Mouse (Mus musculus) lung, postnatal 0 days (tissue): ENCODE results near the gene Aim2. TPM values are rescaled to one million over a fixed set of nuclear protein-coding genes. Genes with fewer than 3 reads are reported as not detected.

ENCODE experiments used
- ATAC-seq: fragments of 200-750 bp; cut with Nextera tagmentation; 2 replicates; pipeline ENCODE4 v1.8.0; 2017; ENCODE audit warnings: moderate library complexity
- DNase-seq: peaks from one replicate; pipeline ENCODE4 v3.0.0-alpha.2; 2016; ENCODE audit warnings: low spot score
- H3K27ac ChIP-seq: fragments of 300-500 bp; sonication (generic); 2 replicates; pipeline ENCODE4 v1.5.1; 2014; ENCODE audit warnings: antibody characterized with exemption, mild to moderate bottlenecking, low read length, mixed read lengths
- H3K27me3 ChIP-seq: fragments of 300-500 bp; sonication (generic); replicated peaks from 2 replicates; pipeline ENCODE4 v1.6.1; 2014; ENCODE audit warnings: low read length, mixed read lengths; ENCODE audit not compliant: insufficient read depth
- H3K36me3 ChIP-seq: fragments of 300-500 bp; sonication (generic); 2 replicates; pipeline ENCODE4 v1.6.1; 2014; ENCODE audit warnings: low read length, mixed read lengths; ENCODE audit not compliant: insufficient read depth
- H3K4me1 ChIP-seq: fragments of 300-500 bp; sonication (generic); 2 replicates; pipeline ENCODE4 v1.6.1; 2014; ENCODE audit warnings: antibody characterized with exemption, low read depth, low read length, mixed read lengths; ENCODE audit not compliant: insufficient read depth
- H3K4me2 ChIP-seq: fragments of 300-500 bp; sonication (generic); replicated peaks from 2 replicates; pipeline ENCODE4 v1.6.1; 2014; ENCODE audit warnings: low read depth, mild to moderate bottlenecking, low read length, moderate library complexity, mixed read lengths
- H3K4me3 ChIP-seq: fragments of 300-500 bp; sonication (generic); 2 replicates; pipeline ENCODE4 v1.5.1; 2014; ENCODE audit warnings: low read depth, low read length
- H3K9ac ChIP-seq: fragments of 300-500 bp; sonication (generic); replicated peaks from 2 replicates; pipeline ENCODE4 v1.6.1; 2014; ENCODE audit warnings: low read depth, mild to moderate bottlenecking
- H3K9me3 ChIP-seq: fragments of 300-500 bp; sonication (generic); 2 replicates; pipeline ENCODE4 v1.6.1; 2016; ENCODE audit warnings: low read length, mixed read lengths
- CTCF ChIP-seq: IDR thresholded peaks from 2 replicates; pipeline ENCODE4 v1.5.1; 2016; ENCODE audit warnings: antibody characterized with exemption, mild to moderate bottlenecking
- EP300 ChIP-seq: IDR thresholded peaks from 2 replicates; pipeline ENCODE4 v1.6.1; 2016; ENCODE audit warnings: antibody characterized with exemption, mild to moderate bottlenecking, control low read depth
- WGBS: fragments of 180-500 bp; shearing (Covaris S2); extraction: QIAGEN DNeasy Blood & Tissue Kit; methylation state at CpG from one replicate; pipeline ENCODE4 v1.1.7; 2014; 5-methylcytosine and 5-hydroxymethylcytosine counted together
- polyA plus RNA-seq: library from polyadenylated mRNA; unstranded; fragments of >200 nt; fragmentation: Nextera tagmentation; extraction: Ambion mirVana; gene quantifications from 2 replicates; pipeline ENCODE4 v1.2.1, GENCODE M21; 2015

Gene Aim2
- polyA plus RNA-seq, 1 experiment from 2014 or later, result 3.4 TPM

DNA sequence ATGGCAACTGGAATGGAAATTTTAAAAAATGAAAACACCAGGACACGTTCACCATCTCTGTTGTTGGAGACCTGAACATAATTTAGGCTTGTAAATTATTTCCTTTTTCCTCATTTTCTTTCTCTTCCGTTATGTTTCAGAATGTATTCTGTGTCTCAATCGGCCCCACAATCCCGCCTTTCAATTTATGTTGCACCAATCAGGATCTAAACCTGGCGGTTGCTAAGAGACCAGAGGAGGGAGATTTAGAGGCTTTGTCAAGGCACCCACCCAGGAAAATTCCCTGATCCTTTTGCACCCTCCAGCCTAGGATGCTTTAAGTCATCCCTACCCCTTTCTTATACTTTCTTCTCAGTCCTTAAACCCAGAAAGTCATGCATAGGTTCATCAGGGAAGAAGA, 20.9 kb upstream of the Aim2 start:
- Histone ChIP-seq H3K27ac (no peak overlapping the region), H3K4me2 (no peak overlapping the region), H3K27me3 (no peaks in the 10 kb centered on the region), H3K4me3 (no peak overlapping the region), H3K9ac (no peak overlapping the region), H3K4me1 (no peaks in the 10 kb centered on the region), H3K36me3 (no peaks in the 10 kb centered on the region), H3K9me3 (no peaks in the 10 kb centered on the region)
- ATAC-seq, result no peak
- TF ChIP-seq EP300 (no peak), CTCF (no peak)
- 70% methylated on average over 5 of the region's 5 CpGs for WGBS
- DNase-seq, result no peak

DNA sequence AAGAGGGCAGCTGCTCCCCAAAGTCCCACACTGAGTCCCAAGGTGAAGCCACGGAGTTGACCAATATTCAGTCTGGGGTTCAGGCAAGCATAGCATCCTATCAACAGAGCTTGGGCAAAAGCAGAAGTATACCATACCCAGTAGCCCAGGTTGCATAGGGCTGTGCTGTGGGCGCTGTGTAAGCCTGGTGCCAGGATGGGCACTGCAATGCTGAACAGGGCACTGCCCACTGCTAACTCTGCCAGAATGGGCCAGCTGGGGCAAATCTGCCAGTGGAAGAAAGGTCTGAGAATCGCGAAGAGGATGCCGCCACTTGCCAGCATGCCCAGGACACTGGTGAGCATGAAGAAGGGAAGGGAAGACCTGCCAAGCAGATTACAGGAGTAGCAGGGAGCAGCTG, 18.3 kb upstream of the Aim2 start:
- Histone ChIP-seq H3K27ac (no peak overlapping the region), H3K36me3 (no peaks in the 10 kb centered on the region), H3K9ac (no peak overlapping the region), H3K4me2 (no peak overlapping the region), H3K4me3 (no peak overlapping the region), H3K9me3 (no peaks in the 10 kb centered on the region), H3K4me1 (no peaks in the 10 kb centered on the region), H3K27me3 (no peaks in the 10 kb centered on the region)
- ATAC-seq (no peak), DNase-seq (no peak)
- 83% methylated on average over 5 of the region's 5 CpGs for WGBS
- TF ChIP-seq CTCF (no peak), EP300 (no peak)

DNA sequence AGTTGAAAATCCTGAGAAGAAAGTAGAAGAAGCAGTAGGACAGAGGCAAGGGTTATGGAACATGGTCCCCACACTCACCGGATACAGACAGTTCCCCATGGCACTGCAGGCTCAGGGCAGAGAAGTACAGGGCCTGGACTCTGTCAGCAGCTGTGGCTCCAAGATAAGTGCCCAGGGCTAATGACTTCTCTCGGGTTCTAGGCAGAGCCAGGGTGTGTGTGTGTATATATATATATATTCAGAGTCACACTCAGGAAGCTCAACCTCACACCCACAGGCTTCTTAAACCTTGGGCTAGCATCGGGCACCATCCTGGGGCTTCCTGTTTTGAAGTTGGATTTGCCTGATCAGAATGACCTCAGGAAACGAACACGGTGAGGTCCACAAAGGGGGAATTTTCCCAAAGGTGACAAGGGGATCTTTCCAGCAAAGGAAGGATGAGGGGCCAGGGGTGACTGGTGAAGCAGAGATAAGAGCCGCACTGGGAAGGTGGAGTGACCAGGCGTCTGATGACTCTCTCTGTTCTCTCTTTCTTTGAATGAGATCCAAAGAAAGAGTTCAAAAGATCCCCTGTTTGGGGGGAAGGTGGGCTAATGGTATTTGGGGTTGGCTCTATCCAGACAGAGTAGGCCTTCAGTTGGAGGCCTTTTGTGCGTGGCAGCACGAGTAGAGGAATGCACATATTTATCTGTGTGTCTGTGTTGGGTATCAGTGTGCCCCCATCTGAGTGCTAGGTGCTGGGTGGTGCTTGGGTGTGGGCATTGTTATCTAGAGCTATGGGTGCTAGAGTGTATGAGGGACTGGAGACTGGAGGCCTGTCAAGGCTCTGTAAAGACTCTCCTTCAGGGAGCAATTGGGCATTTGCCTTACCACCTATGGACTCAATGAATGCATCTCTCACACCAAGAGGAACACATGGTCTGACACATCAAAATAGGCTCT, 17.1 kb upstream of the Aim2 start, which contains the start of gene Ackr1:
Gene Ackr1, minus strand, starts transcription at position 439 of the 942 bp plus-strand sequence.
- H3K36me3 ChIP-seq, result no peaks in the 10 kb centered on the region
- H3K9ac ChIP-seq, result no peak within 1 kb of the TSS
- no peaks in the 10 kb centered on the region for H3K27me3 ChIP-seq
- TF ChIP-seq CTCF (no peak), EP300 (no peak)
- no peaks in the 10 kb centered on the region for H3K9me3 ChIP-seq
- WGBS, result 33% methylated on average over 9 of the region's 9 CpGs
- no peaks in the 10 kb centered on the region for H3K4me1 ChIP-seq
- no peak within 1 kb of the TSS for H3K4me2 ChIP-seq
- DNase-seq (no peak), ATAC-seq (peak; percentile 46)
- no peak within 1 kb of the TSS for H3K4me3 ChIP-seq
- no peak within 1 kb of the TSS for H3K27ac ChIP-seq

DNA sequence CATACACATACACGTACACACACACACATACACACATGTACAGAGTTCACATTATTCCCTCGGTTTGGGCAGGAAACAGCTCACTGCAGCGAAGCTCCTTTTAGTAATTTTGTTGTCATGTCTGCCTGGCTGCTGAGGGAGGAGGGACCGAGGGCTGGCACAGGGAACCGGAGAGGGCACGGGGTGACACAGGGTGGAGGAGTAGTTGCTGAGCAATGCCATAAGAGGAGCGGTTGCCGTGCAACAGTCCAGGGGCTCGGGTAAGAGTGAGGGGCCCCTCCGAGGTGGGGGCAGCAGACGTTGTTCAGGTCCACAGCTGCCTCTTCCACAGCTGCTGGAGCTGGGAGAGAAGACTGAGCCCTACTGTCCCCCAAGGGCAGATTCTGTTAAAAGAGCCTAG, 14.8 kb upstream of the Aim2 start:
- no peak overlapping the region for H3K9ac ChIP-seq
- H3K4me3 ChIP-seq, result no peak overlapping the region
- 36% methylated on average over 11 of the region's 11 CpGs for WGBS
- H3K4me2 ChIP-seq, result no peak overlapping the region
- DNase-seq (no peak), ATAC-seq (no peak)
- TF ChIP-seq EP300 (no peak), CTCF (no peak)
- no peaks in the 10 kb centered on the region for H3K4me1 ChIP-seq
- no peaks in the 10 kb centered on the region for H3K27me3 ChIP-seq
- H3K27ac ChIP-seq, result no peak overlapping the region
- no peaks in the 10 kb centered on the region for H3K9me3 ChIP-seq
- H3K36me3 ChIP-seq, result no peaks in the 10 kb centered on the region

DNA sequence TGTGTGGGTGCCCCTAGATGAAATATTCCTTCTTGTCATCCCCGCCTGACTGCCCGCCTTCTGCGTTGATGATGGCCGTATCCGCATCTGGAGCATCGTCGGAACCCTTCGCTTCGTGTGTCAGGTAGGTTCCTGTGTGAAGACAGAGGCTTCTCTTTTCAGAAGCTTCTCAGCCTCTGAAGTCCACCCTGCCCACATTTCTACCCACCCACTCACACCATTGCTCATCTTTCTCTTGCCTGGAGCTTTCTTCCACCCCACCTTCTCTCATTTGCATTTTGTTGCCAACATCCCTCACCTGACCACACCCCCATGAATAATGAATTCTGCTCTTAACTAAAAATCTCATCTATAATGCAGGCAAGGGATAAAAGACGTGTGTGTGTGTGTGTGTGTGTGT, 13.7 kb upstream of the Aim2 start:
- H3K27me3 ChIP-seq, result no peaks in the 10 kb centered on the region
- H3K9ac ChIP-seq, result no peak overlapping the region
- ATAC-seq (no peak), DNase-seq (no peak)
- no peaks in the 10 kb centered on the region for H3K9me3 ChIP-seq
- 90% methylated on average over 10 of the region's 10 CpGs for WGBS
- H3K27ac ChIP-seq, result no peak overlapping the region
- TF ChIP-seq CTCF (no peak), EP300 (no peak)
- H3K4me2 ChIP-seq, result no peak overlapping the region
- H3K4me1 ChIP-seq, result no peaks in the 10 kb centered on the region
- no peak overlapping the region for H3K4me3 ChIP-seq
- H3K36me3 ChIP-seq, result no peaks in the 10 kb centered on the region

DNA sequence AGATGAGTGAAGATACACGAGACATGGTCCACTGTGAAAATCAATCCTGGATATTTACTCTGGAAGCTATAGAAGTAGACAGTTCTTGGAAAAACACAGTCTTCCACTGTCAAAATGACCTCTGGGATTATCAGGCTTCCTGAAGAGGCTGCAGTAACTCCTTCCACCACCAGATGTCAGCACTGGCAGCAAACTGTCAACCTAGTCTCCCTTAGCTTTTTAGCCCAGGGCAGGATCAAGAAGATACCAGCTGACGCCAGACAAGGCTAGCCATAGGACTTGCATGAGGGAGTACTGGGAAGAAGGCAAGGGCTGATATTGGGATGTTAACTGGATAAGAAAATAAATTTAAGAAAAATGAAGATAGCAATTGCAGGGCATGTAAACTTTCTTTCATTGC, 11.1 kb upstream of the Aim2 start:
- Histone ChIP-seq H3K27ac (no peak overlapping the region), H3K9ac (no peak overlapping the region), H3K36me3 (no peaks in the 10 kb centered on the region), H3K9me3 (no peaks in the 10 kb centered on the region), H3K4me1 (no peaks in the 10 kb centered on the region), H3K27me3 (no peaks in the 10 kb centered on the region), H3K4me3 (no peak overlapping the region), H3K4me2 (no peak overlapping the region)
- WGBS, result 6% methylated on average over 2 of the region's 2 CpGs
- ATAC-seq (no peak), DNase-seq (peak; percentile 51)
- TF ChIP-seq EP300 (no peak), CTCF (peak; percentile 89)
